Mouse (Mus musculus) stomach, postnatal 0 days (tissue): ENCODE measurements around the gene 4932411N23Rik. TPM values are rescaled to one million over a fixed set of nuclear protein-coding genes. Genes with fewer than 3 reads are reported as not detected.
"Not testable (repeated sequence)": the region's sequence is repeated elsewhere in the genome, so short reads cannot be mapped to it uniquely, and the experiment has no call there.

Experiments
- ATAC-seq: fragments of 200-750 bp; cut with Nextera tagmentation; 2 replicates; pipeline ENCODE4 v1.8.0; 2017; ENCODE audit not compliant: low FRiP score, low TSS enrichment
- DNase-seq: peaks from one replicate; pipeline ENCODE4 v3.0.0-alpha.2; 2016; ENCODE audit warnings: low spot score
- H3K27ac ChIP-seq: fragments of 300-500 bp; sonication (generic); replicated peaks from 2 replicates; pipeline ENCODE4 v1.5.1; 2014; ENCODE audit warnings: mild to moderate bottlenecking, control low read depth
- H3K27me3 ChIP-seq: fragments of 300-500 bp; sonication (generic); 2 replicates; pipeline ENCODE4 v1.6.1; 2014; ENCODE audit warnings: low read length; ENCODE audit not compliant: control insufficient read depth, insufficient read depth
- H3K36me3 ChIP-seq: fragments of 300-500 bp; sonication (generic); 2 replicates; pipeline ENCODE4 v1.6.1; 2014; ENCODE audit warnings: low read length, mixed read lengths; ENCODE audit not compliant: control insufficient read depth, insufficient read depth
- H3K4me1 ChIP-seq: fragments of 300-500 bp; sonication (generic); replicated peaks from 2 replicates; pipeline ENCODE4 v1.6.1; 2014; ENCODE audit warnings: antibody characterized with exemption; ENCODE audit not compliant: control insufficient read depth, insufficient read depth
- H3K4me2 ChIP-seq: fragments of 300-500 bp; sonication (generic); replicated peaks from 2 replicates; pipeline ENCODE4 v1.6.1; 2014; ENCODE audit warnings: low read depth, mild to moderate bottlenecking, control low read depth, moderate library complexity
- H3K4me3 ChIP-seq: fragments of 300-500 bp; sonication (generic); 2 replicates; pipeline ENCODE4 v1.5.1; 2014; ENCODE audit warnings: low read depth, low read length, control low read depth
- H3K9ac ChIP-seq: fragments of 300-500 bp; sonication (generic); 2 replicates; pipeline ENCODE4 v1.6.1; 2014; ENCODE audit warnings: mild to moderate bottlenecking, low read length, control low read depth, mixed read lengths
- H3K9me3 ChIP-seq: fragments of 300-500 bp; sonication (generic); 2 replicates; pipeline ENCODE4 v1.6.1; 2016; ENCODE audit warnings: low read length; ENCODE audit not compliant: control insufficient read depth
- CTCF ChIP-seq: IDR thresholded peaks from 2 replicates; pipeline ENCODE4 v1.5.1; 2016; ENCODE audit warnings: antibody characterized with exemption, low read depth, mild to moderate bottlenecking, moderate library complexity
- EP300 ChIP-seq: optimal IDR thresholded peaks from 2 replicates; pipeline ENCODE3; 2016; ENCODE audit warnings: antibody characterized with exemption
- WGBS: fragments of 180-500 bp; shearing (Covaris S2); extraction: QIAGEN DNeasy Blood & Tissue Kit; methylation state at CpG from one replicate; pipeline ENCODE4 v1.1.7; 2014; 5-methylcytosine and 5-hydroxymethylcytosine counted together
- polyA plus RNA-seq: library from polyadenylated mRNA; unstranded; fragments of >200 nt; fragmentation: Nextera tagmentation; extraction: Ambion mirVana; gene quantifications from 2 replicates; pipeline ENCODE4 v1.2.1, GENCODE M21; 2015

Gene 4932411N23Rik
- polyA plus RNA-seq, result not detected in 2 replicates

DNA sequence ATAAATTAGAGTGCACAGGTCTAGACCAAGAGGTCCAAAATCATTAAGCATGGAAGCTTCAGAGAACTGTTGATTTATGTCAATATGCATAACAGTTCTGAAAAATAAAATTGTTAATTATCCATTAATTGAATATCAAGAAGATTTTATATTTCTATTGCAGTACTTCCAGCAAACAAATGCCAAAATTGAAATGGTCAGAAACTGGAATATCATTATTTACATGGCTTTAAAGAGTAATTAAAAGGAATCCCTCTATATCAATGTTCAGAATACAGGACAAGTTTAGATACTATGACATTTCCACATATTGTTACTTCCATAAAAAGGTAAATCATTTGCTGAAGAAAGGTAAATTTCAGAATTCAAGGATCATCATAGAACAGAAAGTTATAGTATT, at the start of gene 4932411N23Rik:
TSS of gene 4932411N23Rik (minus strand) at position 101 of the 400 bp plus-strand sequence.
- TF ChIP-seq EP300 (no peak), CTCF (no peak)
- Histone ChIP-seq H3K9ac (no peak within 1 kb of the TSS), H3K4me2 (no peak within 1 kb of the TSS), H3K27me3 (no peaks in the 10 kb centered on the region), H3K4me1 (no peaks in the 10 kb centered on the region), H3K4me3 (no peak within 1 kb of the TSS), H3K9me3 (no peaks in the 10 kb centered on the region), H3K27ac (no peak within 1 kb of the TSS), H3K36me3 (no peaks in the 10 kb centered on the region)
- DNase-seq (no peak), ATAC-seq (no peak)

DNA sequence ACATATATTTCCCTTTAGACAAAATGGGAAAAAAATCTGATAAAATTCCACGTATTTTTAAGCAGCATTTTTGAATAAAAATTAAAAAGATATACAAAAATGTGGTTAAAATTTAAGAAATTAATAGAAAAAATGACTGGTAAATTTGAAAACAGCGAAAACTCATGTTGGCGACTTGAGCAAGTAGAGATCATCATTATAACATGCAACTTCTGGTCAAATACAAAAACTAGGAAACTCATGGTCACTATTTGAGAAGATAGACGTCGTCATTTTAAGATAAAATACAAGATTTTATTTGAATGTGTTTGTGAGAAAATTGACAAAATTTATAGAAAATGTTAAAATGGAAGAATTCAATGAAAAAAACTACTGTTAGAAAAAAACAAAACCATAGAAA, 35.8 kb downstream of the 4932411N23Rik start:
- no peaks in the 10 kb centered on the region for H3K4me1 ChIP-seq
- no peak overlapping the region for H3K27ac ChIP-seq
- TF ChIP-seq EP300, result no peak
- no peak for TF ChIP-seq CTCF
- no peak overlapping the region for H3K4me2 ChIP-seq
- H3K36me3 ChIP-seq, result no peaks in the 10 kb centered on the region
- no peak overlapping the region for H3K9ac ChIP-seq
- no peaks in the 10 kb centered on the region for H3K27me3 ChIP-seq
- 76% methylated on average over 5 of the region's 5 CpGs for WGBS
- no peak for DNase-seq
- H3K9me3 ChIP-seq, result no peaks in the 10 kb centered on the region
- H3K4me3 ChIP-seq, result no peak overlapping the region
- ATAC-seq, result no peak

- ATAC-seq, H3K4me1 ChIP-seq, H3K27me3 ChIP-seq, H3K27ac ChIP-seq, H3K36me3 ChIP-seq, H3K4me2 ChIP-seq, H3K4me3 ChIP-seq, H3K9me3 ChIP-seq, DNase-seq, H3K9ac ChIP-seq: not testable (repeated sequence)
- whole genome bisulfite sequencing, result 70% methylated on average over 5 of the region's 6 CpGs
Observed at GRCm38 (mm10) chrX:126777643-126778042, 38.0 kb downstream of the 4932411N23Rik start.

- 81% methylated on average over 5 of the region's 5 CpGs for WGBS
- H3K27ac ChIP-seq, H3K9me3 ChIP-seq, DNase-seq, ATAC-seq, H3K4me1 ChIP-seq, H3K36me3 ChIP-seq, H3K4me2 ChIP-seq, H3K27me3 ChIP-seq, H3K9ac ChIP-seq, H3K4me3 ChIP-seq: not testable (repeated sequence)
Observed at GRCm38 (mm10) chrX:126774846-126775245, 40.8 kb downstream of the 4932411N23Rik start.

DNA sequence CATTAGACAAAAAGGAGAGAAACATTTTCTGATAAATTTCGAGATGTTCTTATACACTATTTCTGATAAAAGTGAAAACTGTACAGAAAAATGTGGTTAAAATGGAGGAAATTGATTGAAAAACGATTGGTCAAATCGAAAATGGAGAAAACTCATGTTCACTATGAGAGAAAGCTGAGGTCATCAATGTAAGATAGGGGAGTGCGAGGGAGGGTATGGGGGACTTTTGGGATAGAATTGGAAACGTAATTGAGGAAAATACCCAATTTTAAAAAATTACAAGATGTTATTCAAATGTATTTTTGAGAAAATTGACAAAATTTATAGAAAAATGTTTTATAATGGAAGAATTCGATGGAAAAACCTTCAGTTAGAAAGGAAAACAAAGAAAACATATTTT, 42.2 kb downstream of the 4932411N23Rik start:
- not testable (repeated sequence) for H3K9ac ChIP-seq, H3K27ac ChIP-seq, H3K4me2 ChIP-seq, H3K36me3 ChIP-seq, H3K27me3 ChIP-seq, ATAC-seq, H3K4me3 ChIP-seq, DNase-seq, H3K4me1 ChIP-seq, H3K9me3 ChIP-seq
- 77% methylated on average over 4 of the region's 6 CpGs for whole genome bisulfite sequencing

Other genes starting within 250 kb of the 4932411N23Rik start
- not detected in 2 replicates for gene Gm382, start 224.1 kb upstream of the 4932411N23Rik start, polyA plus RNA-seq